Mouse (Mus musculus) hindbrain, embryonic 10.5 days (tissue): ENCODE measurements around the gene Itgb2l. TPM values are rescaled to one million over a fixed set of nuclear protein-coding genes. Genes with fewer than 3 reads are reported as not detected.
A peak's percentile ranks its signal among the peaks of the same experiment; 100 is the strongest.

Experiments used
- DNase-seq: peaks from one replicate; pipeline ENCODE4 v3.0.0-alpha.2; 2017; ENCODE audit warnings: low spot score
- H3K27ac ChIP-seq: fragments of 300-500 bp; sonication (generic); 2 replicates; pipeline ENCODE4 v1.5.1; 2016; ENCODE audit warnings: mild to moderate bottlenecking, moderate library complexity
- H3K27me3 ChIP-seq: fragments of 300-500 bp; sonication (generic); 2 replicates; pipeline ENCODE4 v1.6.1; 2016; ENCODE audit warnings: mild to moderate bottlenecking; ENCODE audit not compliant: poor library complexity, insufficient read depth, severe bottlenecking
- H3K36me3 ChIP-seq: fragments of 300-500 bp; sonication (generic); 2 replicates; pipeline ENCODE4 v1.6.1; 2016; ENCODE audit warnings: mild to moderate bottlenecking, moderate library complexity
- H3K4me1 ChIP-seq: fragments of 300-500 bp; sonication (generic); replicated peaks from 2 replicates; pipeline ENCODE4 v1.6.1; 2016; ENCODE audit warnings: mild to moderate bottlenecking
- H3K4me3 ChIP-seq: fragments of 300-500 bp; sonication (generic); 2 replicates; pipeline ENCODE4 v1.5.1; 2016; ENCODE audit warnings: mild to moderate bottlenecking, moderate library complexity
- H3K9me3 ChIP-seq: fragments of 300-500 bp; sonication (generic); 2 replicates; pipeline ENCODE4 v1.6.1; 2016; ENCODE audit warnings: mild to moderate bottlenecking, moderate library complexity
- WGBS: fragments of 180-500 bp; shearing (Covaris S2); methylation state at CpG from one replicate; pipeline ENCODE4 v1.1.7; 2016; 5-methylcytosine and 5-hydroxymethylcytosine counted together
- polyA plus RNA-seq: library from polyadenylated mRNA; unstranded; fragments of >200 nt; fragmentation: Nextera tagmentation; extraction: Ambion mirVana; gene quantifications from 2 replicates; pipeline ENCODE4 v1.2.1, GENCODE M21; 2016

The Itgb2l gene
- polyA plus RNA-seq, 1 experiment from 2014 or later, result not detected

DNA sequence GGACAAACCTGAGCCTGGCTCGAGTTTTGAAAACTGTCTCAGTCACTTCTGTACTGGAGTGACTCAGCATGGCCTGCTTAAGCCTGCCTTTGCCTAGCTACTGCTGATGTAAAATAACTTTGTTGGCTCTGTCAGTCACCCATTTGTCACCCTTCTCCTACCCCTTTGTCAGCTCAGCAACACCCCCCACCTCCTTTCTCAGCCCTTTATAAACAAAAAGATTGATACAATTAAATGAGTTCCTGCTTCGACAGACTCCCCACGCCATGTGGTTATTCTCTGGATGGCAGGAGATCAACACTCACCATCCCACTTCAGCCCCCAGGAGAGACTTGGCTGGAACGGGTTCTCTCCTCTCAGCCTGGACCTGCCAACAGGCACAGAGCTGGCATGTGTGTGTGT lies 35.4 kb downstream of the Itgb2l start:
- WGBS, result 32% methylated on average over 4 of the region's 4 CpGs
- Histone ChIP-seq H3K27me3 (no peaks in the 10 kb centered on the region), H3K4me3 (no peak overlapping the region), H3K36me3 (no peaks in the 10 kb centered on the region), H3K27ac (no peak overlapping the region), H3K4me1 (peaks cover 6% of the 10 kb centered on the region), H3K9me3 (no peaks in the 10 kb centered on the region)
- DNase-seq, result peak; percentile 6

DNA sequence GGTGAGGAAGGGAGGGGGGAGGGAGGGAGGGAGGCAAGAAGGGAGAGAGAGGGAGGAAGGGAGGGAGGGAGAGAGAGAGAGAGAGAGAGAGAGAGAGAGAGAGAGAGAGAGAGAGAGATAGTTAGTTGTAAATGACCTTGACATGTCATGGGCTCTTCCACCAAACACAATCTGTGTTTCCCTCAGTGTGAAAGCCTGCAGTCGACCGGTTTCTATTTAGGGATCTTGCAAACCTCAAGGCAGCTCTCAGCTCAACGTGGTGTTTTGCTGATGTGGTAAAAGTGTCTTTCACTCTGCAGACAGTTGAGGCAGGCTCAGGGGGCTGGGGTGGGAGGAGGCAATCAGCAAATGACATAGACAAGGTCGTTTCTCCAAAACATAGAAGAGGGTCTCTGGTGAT lies 37.1 kb downstream of the Itgb2l start:
- 78% methylated on average over 4 of the region's 4 CpGs for WGBS
- H3K27ac ChIP-seq, result no peak overlapping the region
- no peaks in the 10 kb centered on the region for H3K36me3 ChIP-seq
- no peaks in the 10 kb centered on the region for H3K9me3 ChIP-seq
- no peak for DNase-seq
- peaks cover 6% of the 10 kb centered on the region for H3K4me1 ChIP-seq
- no peaks in the 10 kb centered on the region for H3K27me3 ChIP-seq
- no peak overlapping the region for H3K4me3 ChIP-seq

DNA sequence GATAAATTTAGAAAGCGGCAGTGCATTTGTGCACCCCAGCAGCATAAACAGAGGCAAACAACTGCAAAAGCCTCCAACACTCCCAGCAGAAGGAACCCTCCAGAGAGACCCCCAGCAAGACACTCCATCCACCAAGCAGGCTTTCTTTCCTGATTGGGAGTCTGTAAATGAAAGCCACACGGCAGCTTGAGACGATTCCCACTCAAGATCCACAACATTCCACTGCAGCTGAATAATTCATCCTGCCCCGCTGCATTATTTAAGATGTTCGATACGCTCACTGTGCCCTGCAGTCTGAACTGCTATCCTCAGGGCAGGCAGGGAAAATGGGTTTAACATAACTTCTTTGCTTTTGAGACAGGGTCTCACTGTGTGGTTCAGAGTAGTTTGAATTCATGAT lies 41.1 kb downstream of the Itgb2l start:
- Histone ChIP-seq H3K36me3 (no peaks in the 10 kb centered on the region), H3K27ac (no peak overlapping the region), H3K4me3 (no peak overlapping the region), H3K27me3 (no peaks in the 10 kb centered on the region), H3K9me3 (no peaks in the 10 kb centered on the region), H3K4me1 (no peaks in the 10 kb centered on the region)
- 81% methylated on average over 6 of the region's 6 CpGs for WGBS
- DNase-seq, result no peak

DNA sequence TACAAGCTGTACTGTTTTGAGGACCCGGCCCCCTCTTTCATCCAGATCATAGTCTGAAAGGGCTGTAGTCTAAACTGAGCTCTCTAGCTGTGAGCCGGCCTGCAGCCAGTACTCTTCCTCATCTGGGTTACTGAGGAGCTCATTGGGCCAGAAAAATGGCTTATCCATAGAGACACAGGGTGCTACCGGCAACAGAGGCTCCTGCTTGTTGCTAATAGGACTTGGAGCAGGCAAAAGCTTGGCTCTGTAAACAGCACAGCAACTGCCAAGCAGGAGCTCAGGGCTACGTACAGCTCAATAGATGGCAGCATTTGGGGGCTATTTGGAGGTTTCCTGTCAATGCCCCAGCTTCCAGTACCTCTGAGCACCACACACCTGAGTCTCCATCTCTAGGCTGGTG lies 43.4 kb downstream of the Itgb2l start:
- no peaks in the 10 kb centered on the region for H3K27me3 ChIP-seq
- H3K27ac ChIP-seq, result no peak overlapping the region
- no peak overlapping the region for H3K4me3 ChIP-seq
- H3K4me1 ChIP-seq, result peaks cover 7% of the 10 kb centered on the region; the same call in 1 of the 2 replicates
- DNase-seq, result no peak
- 81% methylated on average over 4 of the region's 4 CpGs for WGBS
- H3K9me3 ChIP-seq, result no peaks in the 10 kb centered on the region
- H3K36me3 ChIP-seq, result no peaks in the 10 kb centered on the region

DNA sequence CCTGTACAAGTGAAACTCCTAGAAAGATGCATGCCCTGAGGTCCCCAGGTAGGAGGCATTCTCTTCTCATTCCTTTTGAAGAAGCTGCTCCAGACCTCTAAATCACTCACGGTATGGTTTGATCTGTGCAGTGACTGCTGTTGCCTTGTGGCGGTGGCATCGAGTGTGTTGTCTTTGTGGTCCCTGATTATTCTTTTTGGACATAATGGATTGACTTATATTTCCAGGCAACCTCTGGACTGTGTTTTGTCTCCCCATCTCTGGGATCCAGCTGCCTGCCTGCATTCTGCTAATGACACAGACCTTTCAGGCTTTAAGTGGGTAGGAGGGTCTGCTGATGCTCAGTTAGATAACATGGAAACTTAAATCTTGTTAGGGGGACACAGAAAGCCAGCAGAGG lies 44.6 kb downstream of the Itgb2l start:
- Histone ChIP-seq H3K36me3 (no peaks in the 10 kb centered on the region), H3K9me3 (no peaks in the 10 kb centered on the region), H3K4me1 (peaks cover 7% of the 10 kb centered on the region; the same call in 1 of the 2 replicates), H3K27me3 (no peaks in the 10 kb centered on the region), H3K4me3 (no peak overlapping the region), H3K27ac (no peak overlapping the region)
- WGBS, result 91% methylated on average over 3 of the region's 3 CpGs
- no peak for DNase-seq

DNA sequence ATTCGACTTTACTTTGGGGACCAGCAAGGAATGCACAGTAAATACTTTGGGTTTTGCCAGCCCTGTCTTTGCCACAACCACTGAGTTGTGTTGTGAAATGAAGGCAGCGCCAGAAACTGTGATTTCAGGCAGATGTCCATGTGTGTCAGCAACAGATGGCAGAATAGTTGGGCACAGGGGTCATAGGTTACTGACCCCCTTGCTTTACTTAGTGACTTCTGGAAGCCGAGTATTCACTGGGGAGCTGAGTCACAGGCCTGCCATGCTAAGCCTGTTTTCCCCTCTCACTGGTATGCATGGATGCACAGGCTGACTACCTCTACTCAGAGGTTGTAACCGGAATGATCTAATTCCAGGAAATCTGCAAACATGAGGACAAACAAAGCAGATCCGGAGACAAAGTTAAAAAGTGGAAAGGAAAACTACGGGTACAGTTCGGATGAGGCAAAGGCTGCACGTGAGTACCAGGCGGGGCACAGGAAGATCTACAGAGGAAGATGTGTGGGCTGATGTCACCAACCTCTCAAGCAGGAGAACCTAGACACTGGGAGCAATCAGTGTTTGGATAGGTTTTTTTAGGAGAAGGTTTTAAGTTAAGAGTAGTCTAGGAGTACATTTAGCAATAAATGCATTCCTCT lies 47.3 kb downstream of the Itgb2l start:
- 67% methylated on average over 9 of the region's 9 CpGs for WGBS
- no peak overlapping the region for H3K4me3 ChIP-seq

DNA sequence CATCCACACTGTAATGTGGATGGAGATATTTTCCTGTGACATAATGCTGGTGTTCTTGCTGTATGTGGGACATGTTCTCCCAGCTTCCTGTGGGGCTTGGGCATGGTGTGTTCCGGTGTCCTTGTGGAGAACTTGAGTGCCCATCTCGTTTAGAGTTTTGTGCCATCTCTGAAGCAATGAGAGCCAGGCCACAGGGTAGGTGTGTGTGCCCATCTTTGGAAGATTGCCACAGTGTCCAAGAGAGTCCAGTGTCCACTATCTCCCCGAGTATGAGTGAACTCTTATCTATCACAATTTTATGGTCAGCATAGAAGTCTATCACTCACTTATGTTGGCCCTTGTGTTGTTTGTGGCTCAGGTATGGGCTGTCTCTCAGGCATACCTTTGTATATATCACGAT lies 47.9 kb downstream of the Itgb2l start:
- DNase-seq, result no peak
- Histone ChIP-seq H3K27me3 (no peaks in the 10 kb centered on the region), H3K27ac (no peak overlapping the region), H3K36me3 (no peaks in the 10 kb centered on the region), H3K4me3 (no peak overlapping the region), H3K9me3 (no peaks in the 10 kb centered on the region), H3K4me1 (peaks cover 7% of the 10 kb centered on the region; the same call in 1 of the 2 replicates)
- 74% methylated on average over 4 of the region's 4 CpGs for WGBS

More for the DNA sequence above, 47.3 kb downstream of the Itgb2l start:
- Histone ChIP-seq H3K27me3 (no peaks in the 10 kb centered on the region), H3K4me1 (peaks cover 7% of the 10 kb centered on the region; the same call in 1 of the 2 replicates), H3K27ac (no peak overlapping the region), H3K36me3 (no peaks in the 10 kb centered on the region), H3K9me3 (no peaks in the 10 kb centered on the region)
- DNase-seq, result peak; percentile 8

DNA sequence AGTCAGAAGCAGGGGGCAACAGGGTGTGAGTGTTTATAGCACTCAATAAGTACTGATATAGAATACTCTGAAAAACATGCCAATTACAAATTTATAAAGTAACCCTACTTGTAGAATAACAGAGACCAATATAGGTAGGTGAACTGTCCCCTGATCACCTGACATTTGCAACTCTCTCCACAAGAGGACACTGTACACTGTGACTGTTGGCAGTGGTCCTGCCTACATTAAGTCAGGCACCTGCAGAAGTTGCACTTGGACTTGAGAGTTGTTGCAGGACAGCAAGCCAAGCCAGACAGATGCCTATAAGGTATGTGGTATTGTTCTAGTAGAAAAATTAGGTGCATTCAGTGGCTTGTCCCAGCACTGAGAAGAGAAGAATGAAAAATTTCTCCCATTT lies 52.3 kb downstream of the Itgb2l start:
- Histone ChIP-seq H3K36me3 (no peaks in the 10 kb centered on the region), H3K9me3 (no peaks in the 10 kb centered on the region), H3K4me3 (no peak overlapping the region), H3K4me1 (peaks cover 4% of the 10 kb centered on the region; the same call in 1 of the 2 replicates), H3K27me3 (no peaks in the 10 kb centered on the region), H3K27ac (no peak overlapping the region)
- DNase-seq, result no peak

DNA sequence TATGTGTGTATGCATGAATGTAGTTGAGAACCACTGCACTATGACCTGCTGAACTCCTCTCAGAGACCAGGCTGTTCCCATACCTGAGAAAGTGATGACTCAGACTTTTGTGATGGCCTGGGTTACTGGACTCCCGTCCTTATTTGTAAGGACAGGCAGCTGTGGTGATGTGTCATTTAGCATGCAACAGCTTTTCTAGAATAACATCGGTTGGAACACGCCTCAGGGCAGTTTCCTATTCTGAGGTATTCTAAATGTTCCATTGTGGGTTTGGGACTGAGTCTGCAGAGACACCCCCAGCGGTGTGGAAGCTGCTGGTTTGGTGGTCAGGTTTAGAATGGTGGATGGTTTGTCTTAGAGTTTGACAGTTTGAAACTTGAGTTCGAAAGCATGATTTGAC lies 54.9 kb downstream of the Itgb2l start:
- Histone ChIP-seq H3K9me3 (no peaks in the 10 kb centered on the region), H3K4me1 (no peaks in the 10 kb centered on the region), H3K4me3 (no peak overlapping the region), H3K36me3 (no peaks in the 10 kb centered on the region), H3K27me3 (no peaks in the 10 kb centered on the region), H3K27ac (no peak overlapping the region)
- DNase-seq, result no peak
- WGBS, result 83% methylated on average over 5 of the region's 5 CpGs

DNA sequence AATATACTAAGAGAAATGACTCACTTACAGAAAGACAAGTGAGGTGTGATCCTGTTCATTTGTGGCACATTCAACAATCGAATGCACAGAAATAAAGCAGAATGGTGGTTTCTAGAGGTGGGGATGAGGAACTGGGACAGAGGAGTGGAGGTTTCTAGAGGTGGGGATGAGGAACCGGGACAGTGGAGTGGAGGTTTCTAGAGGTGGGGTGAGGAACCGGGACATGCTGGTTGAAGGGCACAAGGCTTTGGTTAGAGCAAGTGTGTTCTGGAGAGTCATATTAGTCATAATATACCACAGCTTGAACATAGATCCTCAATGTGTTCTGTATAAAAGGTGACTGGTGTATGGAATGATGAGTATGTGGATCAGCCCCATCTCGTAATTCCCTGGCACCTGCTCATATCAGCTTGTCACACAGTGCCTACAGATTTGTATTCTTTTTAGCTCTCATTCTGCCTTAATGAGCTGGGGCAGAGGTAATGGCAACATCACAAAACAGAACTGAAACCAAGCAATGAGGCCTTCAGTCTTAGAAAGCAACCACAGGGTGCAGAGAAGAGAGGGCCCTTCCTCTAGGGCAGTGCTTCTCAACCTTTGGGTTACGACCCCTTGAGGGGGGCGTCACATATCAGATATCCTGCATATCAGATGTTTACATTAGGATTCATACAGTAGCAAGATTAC lies 55.6 kb downstream of the Itgb2l start:
- Histone ChIP-seq H3K4me3 (no peak overlapping the region), H3K36me3 (no peaks in the 10 kb centered on the region), H3K4me1 (no peaks in the 10 kb centered on the region), H3K27me3 (no peaks in the 10 kb centered on the region), H3K9me3 (no peaks in the 10 kb centered on the region), H3K27ac (no peak overlapping the region)
- no peak for DNase-seq
- 89% methylated on average over 6 of the region's 6 CpGs for WGBS

DNA sequence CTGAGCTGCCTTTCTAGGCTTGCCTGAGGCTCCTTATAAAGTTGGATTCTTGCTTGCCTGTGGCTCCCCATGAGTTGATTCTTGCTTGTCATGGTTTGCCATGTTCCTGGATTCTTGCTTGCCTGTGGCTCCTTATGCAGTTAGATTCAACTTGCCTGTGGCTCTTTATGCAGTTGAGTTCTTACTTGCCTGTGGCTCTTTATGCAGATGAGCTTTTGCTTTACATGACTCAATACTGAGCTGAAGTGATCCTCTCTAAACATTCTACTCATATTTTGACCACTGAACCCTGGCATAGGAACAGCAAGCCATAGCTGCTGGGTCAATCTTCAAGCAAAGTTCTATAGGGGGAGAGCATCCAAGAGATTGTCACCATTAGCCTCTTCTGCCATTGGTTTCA lies 58.7 kb downstream of the Itgb2l start:
- Histone ChIP-seq H3K4me3 (no peak overlapping the region), H3K27ac (no peak overlapping the region), H3K4me1 (no peaks in the 10 kb centered on the region), H3K36me3 (no peaks in the 10 kb centered on the region), H3K27me3 (no peaks in the 10 kb centered on the region), H3K9me3 (no peaks in the 10 kb centered on the region)
- no peak for DNase-seq

DNA sequence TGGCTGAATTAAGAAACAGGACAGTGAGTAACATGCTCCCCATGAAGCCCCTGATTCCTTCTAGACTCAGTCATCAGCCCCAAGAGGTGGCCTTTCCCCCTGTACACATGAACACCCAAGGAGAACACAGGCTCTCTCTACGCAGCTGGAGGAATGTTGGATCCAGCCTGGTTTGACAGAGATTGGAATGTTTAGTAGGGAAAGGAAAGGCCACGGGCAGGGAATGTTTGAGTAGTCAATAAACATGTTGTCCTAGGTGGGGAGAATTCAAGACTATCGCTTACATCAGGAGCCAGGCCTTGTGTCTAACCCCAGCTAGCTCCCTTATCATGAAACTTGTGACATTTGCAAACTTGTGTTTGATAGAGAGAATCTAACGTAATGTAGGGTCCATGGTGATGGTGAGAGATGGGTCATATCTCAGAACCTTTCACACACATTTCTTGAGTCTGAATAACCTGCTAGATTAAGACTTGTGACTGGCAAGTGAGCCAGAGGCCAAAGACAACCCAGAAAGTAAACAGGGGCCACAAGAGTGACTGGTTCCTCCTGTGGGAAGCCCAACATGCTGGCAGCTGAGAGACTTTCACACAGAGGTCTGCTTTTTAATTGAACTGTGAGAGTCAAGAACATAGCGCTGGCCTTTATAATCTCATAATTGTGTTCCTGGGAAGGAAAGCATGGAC lies 60.8 kb downstream of the Itgb2l start:
- H3K9me3 ChIP-seq, result no peaks in the 10 kb centered on the region
- no peak overlapping the region for H3K4me3 ChIP-seq
- 87% methylated on average over 5 of the region's 5 CpGs for WGBS
- H3K4me1 ChIP-seq, result no peaks in the 10 kb centered on the region
- no peaks in the 10 kb centered on the region for H3K27me3 ChIP-seq
- DNase-seq, result no peak
- no peaks in the 10 kb centered on the region for H3K36me3 ChIP-seq
- no peak overlapping the region for H3K27ac ChIP-seq

DNA sequence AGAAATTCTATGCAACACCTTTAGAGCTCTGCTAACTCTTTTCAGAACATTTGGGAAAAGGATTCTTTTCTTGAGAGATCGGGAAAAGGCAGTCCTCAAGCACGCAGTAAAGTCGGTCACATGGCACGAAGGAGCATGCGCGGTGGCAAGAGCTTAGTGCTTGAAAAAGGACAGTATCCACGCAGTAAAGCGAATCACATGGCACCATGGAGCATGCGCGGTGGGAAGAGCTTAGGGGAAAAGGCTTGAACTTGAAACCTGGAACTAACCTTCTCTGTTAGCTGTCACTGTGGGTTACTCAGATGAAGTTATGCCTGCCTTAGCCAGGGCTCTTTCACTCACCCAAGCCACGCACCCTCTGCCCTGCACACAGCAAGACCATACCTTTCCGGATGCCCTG lies 62.0 kb downstream of the Itgb2l start:
- no peaks in the 10 kb centered on the region for H3K36me3 ChIP-seq
- 93% methylated on average over 12 of the region's 12 CpGs for WGBS
- H3K4me3 ChIP-seq, result no peak overlapping the region
- no peaks in the 10 kb centered on the region for H3K4me1 ChIP-seq
- no peaks in the 10 kb centered on the region for H3K27me3 ChIP-seq
- DNase-seq, result no peak
- no peak overlapping the region for H3K27ac ChIP-seq
- H3K9me3 ChIP-seq, result no peaks in the 10 kb centered on the region
